Mouse (Mus musculus): ENCODE measurements around the gene Ahnak2. TPM values are rescaled to one million over a fixed set of nuclear protein-coding genes. Genes with fewer than 3 reads are reported as not detected.
A peak's percentile ranks its signal among the peaks of the same experiment; 100 is the strongest.

Gene Ahnak2
- total and polyA plus RNA-seq, 2 experiments: 0.13 to 0.18 TPM

DNA sequence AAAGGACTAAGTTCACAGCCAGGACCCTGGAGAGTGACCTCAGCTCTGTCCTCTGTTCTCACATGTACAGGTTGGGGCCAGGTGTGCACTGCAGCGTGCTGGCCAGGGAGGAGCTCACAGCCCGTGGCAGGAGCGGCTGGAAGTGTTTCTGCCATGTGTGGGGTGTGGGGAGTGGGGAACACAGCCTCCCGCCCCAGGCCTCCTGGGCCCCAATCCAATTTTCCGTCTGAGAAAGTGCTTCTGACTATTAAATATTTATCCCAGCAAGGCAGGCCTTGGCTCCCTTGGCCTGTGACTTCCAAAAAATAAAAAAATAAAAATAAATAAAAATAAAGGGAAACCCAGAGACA, 4.2 kb downstream of the Ahnak2 start:
- 38% methylated on average over 5 of the region's 5 CpGs for WGBS
- no peaks in the 10 kb centered on the region for H3K4me1 ChIP-seq (ENCODE audit: control insufficient read depth, insufficient read depth, low read length)
- no peak for TF ChIP-seq POLR2A (IDR thresholded peaks at IDR 0.05; ENCODE audit: extremely low read depth, insufficient read depth, low read length)
- H3K27ac ChIP-seq (replicated peaks; ENCODE audit: insufficient read depth, low read depth, low read length): no peak overlapping the region
- H3K27me3 ChIP-seq (ENCODE audit: control insufficient read depth, insufficient read depth, low read length): peaks cover 8% of the 10 kb centered on the region
- no peaks in the 10 kb centered on the region for H3K36me3 ChIP-seq (ENCODE audit: control insufficient read depth, insufficient read depth, low read length)
- no peak for DNase-seq (ENCODE audit: extremely low read depth, low read depth, low spot score)
- no peaks in the 10 kb centered on the region for H3K79me2 ChIP-seq (ENCODE audit: control insufficient read depth, insufficient read depth, low read length)
- H3K4me3 ChIP-seq (ENCODE audit: insufficient read depth, low read depth, low read length): no peak overlapping the region
- H3K9ac ChIP-seq (ENCODE audit: low read depth, low read length): no peak overlapping the region

DNA sequence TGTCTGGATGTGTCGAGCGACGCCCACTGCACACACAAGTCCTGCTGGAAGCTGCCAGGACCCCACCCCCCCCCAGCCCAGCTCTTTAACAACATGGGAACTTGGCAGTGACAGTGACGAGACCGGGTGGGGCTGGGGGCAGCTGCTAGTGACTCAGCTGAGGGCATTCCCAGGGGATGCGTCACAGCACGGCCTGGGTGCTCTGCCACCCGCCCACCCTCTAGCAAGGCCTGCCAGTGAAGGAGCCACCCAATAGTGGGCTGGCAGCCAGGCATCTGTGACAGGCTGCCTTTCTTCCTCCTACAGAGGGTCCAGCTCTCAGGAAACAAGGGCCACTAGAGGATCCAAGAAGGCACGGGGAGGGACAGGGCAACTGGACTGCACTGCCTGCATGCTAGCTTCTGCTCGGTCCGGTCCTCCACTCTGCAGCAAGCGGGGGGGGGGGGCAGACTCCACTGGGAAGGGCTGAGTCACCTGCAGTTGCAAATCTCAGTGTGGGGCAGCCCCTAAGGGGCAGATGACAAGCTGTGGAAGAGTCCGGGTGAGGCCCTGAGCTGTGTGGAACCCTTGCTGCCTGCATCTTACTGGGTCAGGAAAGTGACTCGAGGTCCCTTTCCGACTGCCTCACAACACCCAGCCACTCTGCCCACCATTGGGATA, 4.7 kb downstream of the Ahnak2 start:
- no peak overlapping the region for H3K27ac ChIP-seq (replicated peaks; ENCODE audit: insufficient read depth, low read depth, low read length)
- WGBS: 56% methylated on average over 15 of the region's 15 CpGs
- TF ChIP-seq CTCF (IDR thresholded peaks at IDR 0.05; ENCODE audit: low read depth, low read length): no peak
- H3K79me2 ChIP-seq (ENCODE audit: control insufficient read depth, insufficient read depth, low read length): no peaks in the 10 kb centered on the region
- DNase-seq (ENCODE audit: extremely low read depth, low read depth, low spot score): no peak
- H3K36me3 ChIP-seq (ENCODE audit: control insufficient read depth, insufficient read depth, low read length): no peaks in the 10 kb centered on the region
- H3K9ac ChIP-seq (ENCODE audit: low read depth, low read length): no peak overlapping the region
- peaks cover 8% of the 10 kb centered on the region for H3K27me3 ChIP-seq (ENCODE audit: control insufficient read depth, insufficient read depth, low read length)
- H3K4me1 ChIP-seq (ENCODE audit: control insufficient read depth, insufficient read depth, low read length): no peaks in the 10 kb centered on the region
- no peak overlapping the region for H3K4me3 ChIP-seq (ENCODE audit: insufficient read depth, low read depth, low read length)

DNA sequence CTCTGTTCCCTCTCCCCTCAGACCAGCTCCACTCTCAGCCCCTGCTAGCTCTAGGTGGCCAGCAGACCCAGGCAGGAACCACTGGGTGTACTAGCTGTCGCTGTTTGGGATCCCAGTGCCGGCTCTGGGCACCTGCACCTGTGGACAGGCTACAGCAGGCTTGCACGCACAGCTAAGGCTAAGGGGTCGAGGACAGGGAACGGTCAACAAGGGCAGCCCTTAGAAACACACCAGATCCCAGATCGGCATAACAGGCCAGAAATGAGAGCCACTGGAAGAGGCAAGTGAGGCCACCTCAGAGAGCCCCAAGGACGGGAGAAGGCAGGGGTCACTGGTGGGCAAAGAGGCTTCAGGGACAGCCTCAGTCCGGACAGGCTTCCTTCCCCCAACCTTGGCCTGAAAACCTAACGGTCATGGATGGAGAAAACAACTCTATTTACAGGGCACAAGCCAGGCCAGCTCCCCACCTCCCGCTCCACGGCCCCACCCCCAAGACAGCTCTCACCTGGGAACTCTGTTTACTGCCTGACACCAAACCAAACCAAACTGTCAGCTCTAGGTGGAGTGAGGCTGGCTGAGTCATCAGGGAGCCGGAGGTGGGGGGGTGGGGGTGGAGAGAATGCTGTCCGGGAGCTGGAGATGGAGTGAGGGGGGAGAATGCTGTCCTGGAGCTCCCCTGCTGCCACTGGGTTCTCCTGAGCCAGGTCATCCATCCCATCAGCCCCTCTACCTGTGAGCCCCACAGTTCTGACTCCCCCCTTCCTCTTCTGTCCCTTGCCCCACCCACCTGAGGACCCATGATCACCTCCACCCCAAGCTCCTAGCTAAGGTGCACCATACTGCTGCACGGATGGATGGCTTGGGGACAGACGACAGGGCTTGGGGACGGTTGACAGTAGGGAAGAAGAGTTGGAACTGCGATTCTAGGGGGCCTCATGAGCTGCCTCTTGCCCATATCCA, 5.6 kb downstream of the Ahnak2 start:
- no peak overlapping the region for H3K9ac ChIP-seq (ENCODE audit: low read depth, low read length)

DNA sequence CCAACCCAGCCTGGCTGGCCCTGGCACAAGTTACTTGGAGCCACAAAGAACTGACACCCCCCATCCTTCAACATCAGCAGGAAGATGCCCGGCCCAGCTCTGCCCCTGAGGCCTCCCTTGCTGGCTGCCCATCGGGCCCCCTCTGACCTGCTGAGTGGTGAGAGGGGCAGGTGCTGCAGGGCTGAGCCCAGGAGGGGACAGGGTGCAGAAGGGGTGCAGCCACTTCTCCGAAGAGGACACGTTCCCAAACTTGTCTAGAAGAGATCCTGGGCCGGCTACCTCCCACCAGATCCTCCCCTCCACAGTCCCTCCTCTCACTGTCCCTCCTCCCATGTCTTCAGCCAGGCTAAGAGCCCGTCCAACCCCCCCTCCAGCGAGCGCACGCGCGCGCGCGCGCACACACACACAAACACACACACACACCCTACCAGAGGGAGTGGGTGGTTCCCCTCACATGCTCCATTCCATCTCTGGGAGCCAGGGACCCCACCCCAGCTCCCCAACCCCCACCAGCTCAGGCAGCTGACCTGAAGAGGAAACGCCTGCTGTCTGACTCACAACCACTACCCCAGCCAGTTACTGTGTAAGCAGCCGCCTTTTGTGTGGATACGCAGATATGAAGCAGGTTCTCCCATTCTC, 6.9 kb downstream of the Ahnak2 start:
- Histone ChIP-seq H3K27me3 (ENCODE audit: control insufficient read depth, insufficient read depth, low read length) (no peaks in the 10 kb centered on the region), H3K36me3 (ENCODE audit: control insufficient read depth, insufficient read depth, low read length) (no peaks in the 10 kb centered on the region), H3K4me3 (ENCODE audit: insufficient read depth, low read depth, low read length) (0 out of 2 replicates have a peak overlapping the region, but pooled peaks have one; percentile 16), H3K79me2 (ENCODE audit: control insufficient read depth, insufficient read depth, low read length) (no peaks in the 10 kb centered on the region), H3K9ac (ENCODE audit: low read depth, low read length) (no peak overlapping the region), H3K27ac (replicated peaks; ENCODE audit: insufficient read depth, low read depth, low read length) (no peak overlapping the region), H3K4me1 (ENCODE audit: control insufficient read depth, insufficient read depth, low read length) (no peaks in the 10 kb centered on the region)
- TF ChIP-seq POLR2A (IDR thresholded peaks at IDR 0.05; ENCODE audit: extremely low read depth, insufficient read depth, low read length) (no peak), CTCF (IDR thresholded peaks at IDR 0.05; ENCODE audit: low read depth, low read length) (no peak)
- WGBS: 54% methylated on average over 18 of the region's 18 CpGs
- no peak for DNase-seq (ENCODE audit: extremely low read depth, low read depth, low spot score)

More for the DNA sequence above, 5.6 kb downstream of the Ahnak2 start:
- H3K79me2 ChIP-seq (ENCODE audit: control insufficient read depth, insufficient read depth, low read length): no peaks in the 10 kb centered on the region
- no peak for DNase-seq (ENCODE audit: extremely low read depth, low read depth, low spot score)
- peaks cover under 1% of the 10 kb centered on the region; the same call in 1 of the 2 replicates for H3K27me3 ChIP-seq (ENCODE audit: control insufficient read depth, insufficient read depth, low read length)
- WGBS: 24% methylated on average over 17 of the region's 17 CpGs
- H3K4me1 ChIP-seq (ENCODE audit: control insufficient read depth, insufficient read depth, low read length): no peaks in the 10 kb centered on the region
- H3K27ac ChIP-seq (replicated peaks; ENCODE audit: insufficient read depth, low read depth, low read length): no peak overlapping the region
- H3K36me3 ChIP-seq (ENCODE audit: control insufficient read depth, insufficient read depth, low read length): no peaks in the 10 kb centered on the region
- TF ChIP-seq CTCF (IDR thresholded peaks at IDR 0.05; ENCODE audit: low read depth, low read length): no peak
- no peak for TF ChIP-seq POLR2A (IDR thresholded peaks at IDR 0.05; ENCODE audit: extremely low read depth, insufficient read depth, low read length)
- H3K4me3 ChIP-seq (ENCODE audit: insufficient read depth, low read depth, low read length): no peak overlapping the region

DNA sequence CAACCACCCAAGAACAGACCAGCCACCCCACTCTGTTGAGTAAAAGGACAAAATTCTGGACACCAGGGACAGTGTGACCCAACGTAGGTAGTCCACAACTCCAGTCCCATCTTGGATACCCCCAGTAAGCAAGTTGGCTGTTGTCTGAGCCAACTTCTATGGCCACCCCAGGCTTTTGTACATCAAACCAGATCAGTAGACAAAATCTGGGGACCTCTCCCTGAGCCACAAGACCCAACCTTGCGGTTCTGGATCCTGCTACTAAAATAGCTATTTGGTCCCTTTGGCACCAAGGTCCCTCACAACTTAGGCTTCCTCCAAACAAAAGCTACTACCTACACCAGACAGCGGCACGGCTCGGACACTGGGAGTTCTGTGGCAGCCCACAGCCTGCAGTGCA, 7.5 kb downstream of the Ahnak2 start:
- H3K36me3 ChIP-seq (ENCODE audit: control insufficient read depth, insufficient read depth, low read length): no peaks in the 10 kb centered on the region
- H3K79me2 ChIP-seq (ENCODE audit: control insufficient read depth, insufficient read depth, low read length): no peaks in the 10 kb centered on the region
- H3K4me1 ChIP-seq (ENCODE audit: control insufficient read depth, insufficient read depth, low read length): no peaks in the 10 kb centered on the region
- H3K4me3 ChIP-seq (ENCODE audit: insufficient read depth, low read depth, low read length): no peak overlapping the region
- WGBS: 90% methylated on average over 5 of the region's 5 CpGs
- no peak for DNase-seq (ENCODE audit: extremely low read depth, low read depth, low spot score)
- H3K27ac ChIP-seq (replicated peaks; ENCODE audit: insufficient read depth, low read depth, low read length): no peak overlapping the region
- H3K27me3 ChIP-seq (ENCODE audit: control insufficient read depth, insufficient read depth, low read length): no peaks in the 10 kb centered on the region
- no peak for TF ChIP-seq CTCF (IDR thresholded peaks at IDR 0.05; ENCODE audit: low read depth, low read length)
- TF ChIP-seq POLR2A (IDR thresholded peaks at IDR 0.05; ENCODE audit: extremely low read depth, insufficient read depth, low read length): no peak
- no peak overlapping the region for H3K9ac ChIP-seq (ENCODE audit: low read depth, low read length)

All from liver, adult 2 months (tissue).